Mouse (Mus musculus) intestine, embryonic 16.5 days (tissue): ENCODE results near the gene Ube2q1. TPM values are rescaled to one million over a fixed set of nuclear protein-coding genes. Genes with fewer than 3 reads are reported as not detected.

Experiments used
- ATAC-seq: fragments of 200-750 bp; cut with Nextera tagmentation; 2 replicates; pipeline ENCODE4 v1.8.0; 2017; ENCODE audit warnings: moderate TSS enrichment, moderate library complexity
- H3K27ac ChIP-seq: fragments of 300-500 bp; sonication (generic); 2 replicates; pipeline ENCODE4 v1.5.1; 2014; ENCODE audit warnings: mild to moderate bottlenecking, low read length
- H3K27me3 ChIP-seq: fragments of 300-500 bp; sonication (generic); replicated peaks from 2 replicates; pipeline ENCODE4 v1.6.1; 2014; ENCODE audit warnings: low read length, control low read depth, mixed read lengths; ENCODE audit not compliant: control insufficient read depth, insufficient read depth
- H3K36me3 ChIP-seq: fragments of 300-500 bp; sonication (generic); 2 replicates; pipeline ENCODE4 v1.6.1; 2014; ENCODE audit warnings: low read length, control low read depth; ENCODE audit not compliant: control insufficient read depth, insufficient read depth
- H3K4me1 ChIP-seq: fragments of 300-500 bp; sonication (generic); 2 replicates; pipeline ENCODE4 v1.6.1; 2014; ENCODE audit warnings: low read length, control low read depth, mixed read lengths; ENCODE audit not compliant: control insufficient read depth, insufficient read depth
- H3K4me2 ChIP-seq: fragments of 300-500 bp; sonication (generic); 2 replicates; pipeline ENCODE4 v1.6.1; 2014; ENCODE audit warnings: low read depth, low read length, control low read depth
- H3K4me3 ChIP-seq: fragments of 300-500 bp; sonication (generic); 2 replicates; pipeline ENCODE4 v1.5.1; 2014; ENCODE audit warnings: mild to moderate bottlenecking, low read length
- H3K9ac ChIP-seq: fragments of 300-500 bp; sonication (generic); 2 replicates; pipeline ENCODE4 v1.6.1; 2014; ENCODE audit warnings: low read depth, low read length
- H3K9me3 ChIP-seq: fragments of 300-500 bp; sonication (generic); 2 replicates; pipeline ENCODE4 v1.6.1; 2016; ENCODE audit warnings: low read length, control low read depth; ENCODE audit not compliant: control insufficient read depth
- WGBS: fragments of 180-500 bp; shearing (Covaris S2); extraction: QIAGEN DNeasy Blood & Tissue Kit; methylation state at CpG from one replicate; pipeline ENCODE4 v1.1.7; 2014; 5-methylcytosine and 5-hydroxymethylcytosine counted together
- polyA plus RNA-seq: library from polyadenylated mRNA; unstranded; fragments of >200 nt; fragmentation: Nextera tagmentation; extraction: Ambion mirVana; gene quantifications from 2 replicates; pipeline ENCODE4 v1.2.1, GENCODE M21; 2015

Gene Ube2q1
- 8.2 and 11.5 TPM in 2 replicates for polyA plus RNA-seq

- peaks cover 8% of the 10 kb centered on the region; the same call in 1 of the 2 replicates for H3K36me3 ChIP-seq
Observed at GRCm38 (mm10) chr3:89772968-89773709, at the start of gene Ube2q1. Gene Ube2q1, plus strand, starts transcription at chr3:89773616.

GRCm38 (mm10) chr3:89727028-89727427, 46.4 kb upstream of the Ube2q1 start:
- ATAC-seq = peak; percentile 41; the same call in 1 of the 2 replicates
- peaks cover 9% of the 10 kb centered on the region for H3K4me1 ChIP-seq
- no peak overlapping the region for H3K27ac ChIP-seq
- H3K27me3 ChIP-seq = no peaks in the 10 kb centered on the region
- no peak overlapping the region for H3K9ac ChIP-seq
- H3K4me2 ChIP-seq = no peak overlapping the region
- H3K36me3 ChIP-seq = no peaks in the 10 kb centered on the region
- H3K4me3 ChIP-seq = no peak overlapping the region
- WGBS = 20% methylated on average over 4 of the region's 4 CpGs
- no peaks in the 10 kb centered on the region for H3K9me3 ChIP-seq

More at GRCm38 (mm10) chr3:89772968-89773709, at the start of gene Ube2q1:
- Histone ChIP-seq H3K27me3 (no peaks in the 10 kb centered on the region), H3K4me2 (peak within 1 kb of the TSS; percentile 93), H3K27ac (peak within 1 kb of the TSS; percentile 97), H3K9ac (peak within 1 kb of the TSS; percentile 100), H3K4me1 (peaks cover 26% of the 10 kb centered on the region), H3K4me3 (peak within 1 kb of the TSS; percentile 93), H3K9me3 (no peaks in the 10 kb centered on the region)
- under 1% methylated on average over 82 of the region's 90 CpGs for WGBS
- ATAC-seq = peak; percentile 92

GRCm38 (mm10) chr3:89728848-89729247, 44.6 kb upstream of the Ube2q1 start:
- Histone ChIP-seq H3K27me3 (no peaks in the 10 kb centered on the region), H3K4me1 (peaks cover 9% of the 10 kb centered on the region), H3K9me3 (no peaks in the 10 kb centered on the region), H3K27ac (no peak overlapping the region), H3K4me3 (no peak overlapping the region), H3K36me3 (no peaks in the 10 kb centered on the region), H3K9ac (no peak overlapping the region), H3K4me2 (no peak overlapping the region)
- 66% methylated on average over 2 of the region's 2 CpGs for WGBS
- no peak for ATAC-seq

- Histone ChIP-seq H3K36me3 (no peaks in the 10 kb centered on the region), H3K27ac (peak overlapping the region; percentile 77), H3K4me2 (peak overlapping the region; percentile 73), H3K27me3 (no peaks in the 10 kb centered on the region), H3K4me1 (peaks cover 9% of the 10 kb centered on the region), H3K4me3 (peak overlapping the region; percentile 75), H3K9me3 (no peaks in the 10 kb centered on the region), H3K9ac (peak overlapping the region; percentile 79)
- WGBS = under 1% methylated on average over 32 of the region's 32 CpGs
- peak; percentile 96 for ATAC-seq
Observed at GRCm38 (mm10) chr3:89730350-89731331, 42.8 kb upstream of the Ube2q1 start.

- ATAC-seq = no peak
- Histone ChIP-seq H3K9me3 (no peaks in the 10 kb centered on the region), H3K36me3 (no peaks in the 10 kb centered on the region), H3K9ac (no peak overlapping the region), H3K4me1 (peaks cover 9% of the 10 kb centered on the region), H3K4me2 (no peak overlapping the region), H3K27me3 (no peaks in the 10 kb centered on the region), H3K4me3 (no peak overlapping the region), H3K27ac (no peak overlapping the region)
- 89% methylated on average over 4 of the region's 4 CpGs for WGBS
Observed at GRCm38 (mm10) chr3:89732091-89732490, 41.3 kb upstream of the Ube2q1 start.

GRCm38 (mm10) chr3:89738509-89738908, 34.9 kb upstream of the Ube2q1 start:
- Histone ChIP-seq H3K36me3 (peaks cover 17% of the 10 kb centered on the region; the same call in 1 of the 2 replicates), H3K4me1 (no peaks in the 10 kb centered on the region), H3K9me3 (no peaks in the 10 kb centered on the region), H3K4me2 (no peak overlapping the region), H3K27ac (no peak overlapping the region), H3K4me3 (no peak overlapping the region), H3K27me3 (no peaks in the 10 kb centered on the region), H3K9ac (no peak overlapping the region)
- ATAC-seq = no peak
- 95% methylated on average over 6 of the region's 6 CpGs for WGBS

- H3K27me3 ChIP-seq = no peaks in the 10 kb centered on the region
- no peak overlapping the region for H3K4me2 ChIP-seq
- no peaks in the 10 kb centered on the region for H3K36me3 ChIP-seq
- no peaks in the 10 kb centered on the region for H3K4me1 ChIP-seq
- H3K9ac ChIP-seq = no peak overlapping the region
- H3K9me3 ChIP-seq = no peaks in the 10 kb centered on the region
- no peak overlapping the region for H3K4me3 ChIP-seq
- H3K27ac ChIP-seq = no peak overlapping the region
- ATAC-seq = peak; percentile 62
- 11% methylated on average over 1 of the region's 1 CpGs for WGBS
Observed at GRCm38 (mm10) chr3:89752307-89752706, 21.1 kb upstream of the Ube2q1 start.

GRCm38 (mm10) chr3:89755283-89755682, 18.1 kb upstream of the Ube2q1 start:
- Histone ChIP-seq H3K4me2 (no peak overlapping the region), H3K9me3 (no peaks in the 10 kb centered on the region), H3K36me3 (no peaks in the 10 kb centered on the region), H3K9ac (no peak overlapping the region), H3K4me3 (no peak overlapping the region), H3K4me1 (no peaks in the 10 kb centered on the region), H3K27me3 (no peaks in the 10 kb centered on the region), H3K27ac (no peak overlapping the region)
- ATAC-seq = no peak
- 71% methylated on average over 6 of the region's 6 CpGs for WGBS

GRCm38 (mm10) chr3:89757851-89758250, 15.6 kb upstream of the Ube2q1 start:
- WGBS = 81% methylated on average over 2 of the region's 2 CpGs
- Histone ChIP-seq H3K9me3 (no peaks in the 10 kb centered on the region), H3K27ac (no peak overlapping the region), H3K4me1 (no peaks in the 10 kb centered on the region), H3K27me3 (no peaks in the 10 kb centered on the region; the same call in 1 of the 2 replicates), H3K4me3 (no peak overlapping the region), H3K4me2 (no peak overlapping the region), H3K9ac (no peak overlapping the region), H3K36me3 (no peaks in the 10 kb centered on the region)
- ATAC-seq = no peak
